Mouse (Mus musculus): ENCODE measurements around the gene Ift20. TPM values are rescaled to one million over a fixed set of nuclear protein-coding genes. Genes with fewer than 3 reads are reported as not detected.

Ift20 gene
- polyA plus RNA-seq, 1 experiment = 137 TPM

DNA sequence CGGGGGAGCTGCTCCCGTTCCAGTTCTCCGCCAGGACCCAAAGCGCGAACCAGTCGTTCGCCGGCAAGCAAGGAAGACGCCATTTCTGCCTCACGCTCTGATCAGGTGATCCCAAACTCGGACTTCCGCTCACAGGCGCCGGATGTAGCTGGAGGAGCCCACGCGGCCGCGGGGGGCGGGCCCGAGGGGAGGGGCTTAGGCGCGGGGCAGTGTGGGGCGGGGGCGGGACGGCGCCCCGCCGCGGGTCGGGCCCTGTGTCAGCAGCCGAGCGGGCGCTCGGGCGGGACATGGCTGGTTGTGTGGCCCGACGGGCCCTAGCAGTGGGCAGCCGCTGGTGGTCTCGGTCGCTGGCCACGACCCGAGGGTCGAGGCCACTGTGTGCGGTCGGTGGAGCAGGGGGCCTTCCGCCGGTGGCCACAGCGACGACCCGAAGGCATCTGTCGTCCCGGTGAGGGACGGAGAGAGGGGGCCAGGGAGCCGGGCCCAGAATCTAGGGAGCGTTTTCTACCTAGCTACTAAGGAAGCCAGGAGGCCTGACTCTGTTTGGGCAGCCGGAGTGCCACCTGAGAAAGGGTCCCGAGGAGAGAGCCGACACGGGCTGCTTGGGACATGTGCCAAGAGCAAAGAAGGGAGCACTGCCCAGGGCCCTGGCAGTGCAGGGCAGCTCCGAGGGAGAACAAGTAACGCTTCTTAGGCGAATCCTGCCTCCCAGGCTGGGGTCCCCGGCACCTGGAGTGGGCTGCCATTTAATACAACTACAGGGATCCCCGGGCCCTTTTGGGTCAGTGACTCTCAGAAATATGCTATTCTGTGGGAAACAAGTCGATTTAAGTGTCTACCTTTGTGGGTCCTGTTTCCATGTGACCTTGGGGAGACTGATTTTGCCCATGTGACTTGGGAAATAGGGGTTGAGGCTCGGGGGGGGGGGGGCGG lies 23.9 kb upstream of the Ift20 start, which contains the start of the genes Tmem199 and Poldip2:
Gene Tmem199 (minus strand): TSS at position 148 of the 933 bp plus-strand sequence.
Gene Poldip2 (plus strand): TSS at position 169 of the 933 bp plus-strand sequence.
- Histone ChIP-seq H3K4me1 (ENCODE audit: control insufficient read depth, insufficient read depth, insufficient read length, low read length) (no peaks in the 10 kb centered on the region), H3K36me3 (ENCODE audit: control insufficient read depth, insufficient read depth, low read length) (peaks cover 33% of the 10 kb centered on the region), H3K4me3 (ENCODE audit: low read depth, low read length) (peak within 1 kb of the TSS; percentile 82), H3K27me3 (ENCODE audit: control insufficient read depth, insufficient read depth, low read length) (no peaks in the 10 kb centered on the region), H3K27ac (ENCODE audit: insufficient read depth, low read depth, low read length) (0 out of 2 replicates have a peak within 1 kb of the TSS, but pooled peaks have one; percentile 3)
- 1% methylated on average over 67 of the region's 67 CpGs for WGBS
- TF ChIP-seq CTCF (IDR thresholded peaks at IDR 0.05; ENCODE audit: extremely low read depth, insufficient read length, insufficient replicate concordance, low read depth, low read length) (no peak), POLR2A (IDR thresholded peaks at IDR 0.05; ENCODE audit: low read depth, low read length) (peak; percentile 81; the same call in 1 of the 2 replicates)

- Histone ChIP-seq H3K4me1 (ENCODE audit: control insufficient read depth, insufficient read depth, insufficient read length, low read length) (no peaks in the 10 kb centered on the region), H3K36me3 (ENCODE audit: control insufficient read depth, insufficient read depth, low read length) (peaks cover 33% of the 10 kb centered on the region), H3K4me3 (ENCODE audit: low read depth, low read length) (no peak overlapping the region), H3K27me3 (ENCODE audit: control insufficient read depth, insufficient read depth, low read length) (no peaks in the 10 kb centered on the region), H3K27ac (ENCODE audit: insufficient read depth, low read depth, low read length) (no peak overlapping the region)
- TF ChIP-seq CTCF (IDR thresholded peaks at IDR 0.05; ENCODE audit: extremely low read depth, insufficient read length, insufficient replicate concordance, low read depth, low read length) (no peak), POLR2A (IDR thresholded peaks at IDR 0.05; ENCODE audit: low read depth, low read length) (no peak)
- WGBS = 51% methylated on average over 3 of the region's 3 CpGs
Observed at GRCm38 (mm10) chr11:78513106-78513790, 22.9 kb upstream of the Ift20 start.

GRCm38 (mm10) chr11:78515549-78516325 lies 20.4 kb upstream of the Ift20 start:
- Histone ChIP-seq H3K27me3 (ENCODE audit: control insufficient read depth, insufficient read depth, low read length) (no peaks in the 10 kb centered on the region), H3K36me3 (ENCODE audit: control insufficient read depth, insufficient read depth, low read length) (peaks cover 34% of the 10 kb centered on the region), H3K4me3 (ENCODE audit: low read depth, low read length) (no peak overlapping the region), H3K27ac (ENCODE audit: insufficient read depth, low read depth, low read length) (no peak overlapping the region), H3K4me1 (ENCODE audit: control insufficient read depth, insufficient read depth, insufficient read length, low read length) (no peaks in the 10 kb centered on the region)
- TF ChIP-seq CTCF (IDR thresholded peaks at IDR 0.05; ENCODE audit: extremely low read depth, insufficient read length, insufficient replicate concordance, low read depth, low read length) (peak; percentile 56; the same call in 1 of the 2 replicates), POLR2A (IDR thresholded peaks at IDR 0.05; ENCODE audit: low read depth, low read length) (no peak)
- WGBS = 64% methylated on average over 2 of the region's 2 CpGs

- no peaks in the 10 kb centered on the region for H3K27me3 ChIP-seq (ENCODE audit: control insufficient read depth, insufficient read depth, low read length)
- H3K4me1 ChIP-seq (ENCODE audit: control insufficient read depth, insufficient read depth, insufficient read length, low read length) = no peaks in the 10 kb centered on the region
- TF ChIP-seq CTCF (IDR thresholded peaks at IDR 0.05; ENCODE audit: extremely low read depth, insufficient read length, insufficient replicate concordance, low read depth, low read length) (no peak), POLR2A (IDR thresholded peaks at IDR 0.05; ENCODE audit: low read depth, low read length) (no peak)
- 91% methylated on average over 10 of the region's 10 CpGs for WGBS
- no peak overlapping the region for H3K4me3 ChIP-seq (ENCODE audit: low read depth, low read length)
- no peak overlapping the region for H3K27ac ChIP-seq (ENCODE audit: insufficient read depth, low read depth, low read length)
- peaks cover 65% of the 10 kb centered on the region for H3K36me3 ChIP-seq (ENCODE audit: control insufficient read depth, insufficient read depth, low read length)
Observed at GRCm38 (mm10) chr11:78518931-78519330, 17.2 kb upstream of the Ift20 start.

DNA sequence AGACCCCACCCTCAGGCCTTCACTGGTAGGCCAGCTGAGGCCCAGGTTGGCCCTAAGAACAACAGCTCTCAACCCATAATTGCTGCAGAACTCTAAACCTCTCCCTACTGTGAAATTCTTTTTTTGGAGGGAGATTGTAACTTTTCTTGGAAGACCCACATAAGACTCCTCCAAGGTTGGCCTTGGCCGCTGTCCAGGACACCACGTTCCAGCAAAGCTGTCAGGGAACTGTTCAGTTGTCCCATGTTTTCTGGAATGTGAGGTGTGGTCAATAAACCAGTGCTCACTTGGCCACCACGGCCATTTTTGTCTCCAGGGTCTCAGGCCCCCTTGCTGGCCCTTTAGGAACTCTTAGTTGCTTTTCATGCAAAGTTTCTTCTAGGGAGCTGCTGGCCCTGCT lies 14.3 kb upstream of the Ift20 start:
- WGBS = 67% methylated on average over 3 of the region's 3 CpGs
- TF ChIP-seq CTCF (IDR thresholded peaks at IDR 0.05; ENCODE audit: extremely low read depth, insufficient read length, insufficient replicate concordance, low read depth, low read length) = no peak
- no peak for TF ChIP-seq POLR2A (IDR thresholded peaks at IDR 0.05; ENCODE audit: low read depth, low read length)
- Histone ChIP-seq H3K4me1 (ENCODE audit: control insufficient read depth, insufficient read depth, insufficient read length, low read length) (no peaks in the 10 kb centered on the region), H3K27me3 (ENCODE audit: control insufficient read depth, insufficient read depth, low read length) (no peaks in the 10 kb centered on the region), H3K36me3 (ENCODE audit: control insufficient read depth, insufficient read depth, low read length) (peaks cover 82% of the 10 kb centered on the region), H3K27ac (ENCODE audit: insufficient read depth, low read depth, low read length) (no peak overlapping the region), H3K4me3 (ENCODE audit: low read depth, low read length) (no peak overlapping the region)

DNA sequence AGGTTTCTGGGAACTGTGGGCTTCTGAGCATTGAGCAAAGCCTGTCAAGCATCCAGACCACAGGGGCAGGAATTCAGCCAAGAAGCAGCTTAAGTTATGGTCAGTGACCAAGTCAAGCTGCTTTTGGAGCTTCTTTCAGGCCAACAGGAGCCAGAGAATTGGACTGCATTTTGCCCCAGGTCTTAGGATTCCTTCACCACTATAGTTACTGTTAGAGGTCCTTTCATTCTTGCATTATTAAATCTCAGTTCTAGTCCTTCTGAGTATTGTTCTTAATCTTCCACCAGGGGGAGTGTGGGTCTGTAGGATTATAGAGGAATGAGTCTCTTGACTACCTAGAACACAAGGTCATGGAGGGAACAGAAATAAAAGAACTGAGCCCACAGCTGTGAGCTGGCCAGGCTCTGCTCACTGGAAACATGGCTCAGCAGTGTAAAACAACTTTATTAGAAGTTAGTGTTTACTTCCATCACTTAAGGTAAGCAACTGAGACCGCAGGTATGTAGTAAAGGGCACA lies 13.6 kb upstream of the Ift20 start:
- no peak overlapping the region for H3K27ac ChIP-seq (ENCODE audit: insufficient read depth, low read depth, low read length)
- H3K36me3 ChIP-seq (ENCODE audit: control insufficient read depth, insufficient read depth, low read length) = peaks cover 86% of the 10 kb centered on the region
- no peaks in the 10 kb centered on the region for H3K4me1 ChIP-seq (ENCODE audit: control insufficient read depth, insufficient read depth, insufficient read length, low read length)
- H3K27me3 ChIP-seq (ENCODE audit: control insufficient read depth, insufficient read depth, low read length) = no peaks in the 10 kb centered on the region
- 92% methylated on average over 1 of the region's 1 CpGs for WGBS
- TF ChIP-seq CTCF (IDR thresholded peaks at IDR 0.05; ENCODE audit: extremely low read depth, insufficient read length, insufficient replicate concordance, low read depth, low read length) (peak; percentile 30; the same call in 1 of the 2 replicates), POLR2A (IDR thresholded peaks at IDR 0.05; ENCODE audit: low read depth, low read length) (no peak)
- no peak overlapping the region for H3K4me3 ChIP-seq (ENCODE audit: low read depth, low read length)
